Mouse (Mus musculus): Measurements from ENCODE around the gene Pla2r1. TPM values are rescaled to one million over a fixed set of nuclear protein-coding genes. Genes with fewer than 3 reads are reported as not detected.

Pla2r1 gene
- polyA plus RNA-seq, 1 experiment from 2014 or later = 0.50 TPM

GRCm38 (mm10) chr2:60367871-60368270 is 185.2 kb downstream of the Pla2r1 start:
- WGBS (ENCODE audit: missing documents) = 94% methylated on average over 7 of the region's 7 CpGs
- Histone ChIP-seq H3K27ac (no peak overlapping the region), H3K79me2 (ENCODE audit: inconsistent target) (no peaks in the 10 kb centered on the region), H3K36me3 (ENCODE audit: inconsistent target) (no peaks in the 10 kb centered on the region), H3K4me3 (ENCODE audit: inconsistent target) (no peak overlapping the region)

Other genes starting within 250 kb of the Pla2r1 start
- gene Ly75, start 170.0 kb downstream of the Pla2r1 start, polyA plus RNA-seq (2018) = 0.10 to 0.17 TPM (median 0.16 TPM) in 3 replicates
- not detected in 3 replicates for gene Itgb6, start 169.3 kb upstream of the Pla2r1 start, polyA plus RNA-seq (2018)